Mouse (Mus musculus) erythroblast, embryonic 14.5 days (primary cell): ENCODE measurements around the gene Rbfox2.

Experiments
- GATA1 ChIP-seq: IDR thresholded peaks from 2 replicates; pipeline ENCODE4 v1.6.1; 2012; ENCODE audit warnings: low read length, inconsistent platforms, mixed read lengths
- TAL1 ChIP-seq: IDR thresholded peaks from 3 replicates; pipeline ENCODE4 v1.6.1; 2012; ENCODE audit warnings: low read length, inconsistent platforms, mixed read lengths

DNA sequence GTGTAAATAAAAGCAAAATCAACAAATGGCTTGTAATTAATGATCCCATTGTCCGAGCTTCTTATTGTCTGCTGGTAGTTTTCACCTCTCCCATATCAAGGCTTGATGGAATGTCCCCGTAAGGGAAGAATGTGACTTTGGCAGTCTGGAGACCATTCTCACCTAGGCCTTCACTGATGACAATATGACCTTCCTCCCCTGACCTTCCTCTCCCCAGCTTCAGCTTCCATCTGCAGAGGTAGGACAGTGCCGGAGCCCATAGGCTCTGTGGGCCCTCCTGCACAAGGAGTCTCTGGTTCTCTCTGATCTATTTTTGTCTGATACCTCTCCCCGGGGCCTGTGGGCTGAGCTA, 47.7 kb upstream of the Rbfox2 start:
- TF ChIP-seq GATA1 (no peak), TAL1 (no peak)
